In the genomic region with DNA sequence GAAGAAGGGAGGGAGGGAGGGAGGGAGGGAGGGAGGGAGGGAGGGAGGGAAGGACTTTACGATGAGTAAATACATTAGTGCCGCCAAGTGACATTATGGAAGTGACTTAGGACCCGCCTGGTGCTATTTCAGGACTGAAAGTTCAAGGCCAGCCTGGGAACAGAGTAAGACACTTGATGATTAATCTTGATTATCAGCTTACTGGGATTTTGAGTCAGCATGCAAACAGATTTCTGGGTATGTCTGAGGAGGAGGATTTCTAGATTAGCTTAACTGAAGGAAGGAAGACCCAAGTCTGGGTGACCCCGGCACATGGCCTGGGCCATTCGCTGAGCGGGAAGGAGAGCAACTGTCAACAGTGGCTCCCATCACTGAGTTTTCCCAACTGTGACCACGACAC, we compare ENCODE assay signal across 25 mouse cellular contexts. TPM values are rescaled to one million over a fixed set of nuclear protein-coding genes. Genes with fewer than 3 reads are reported as not detected.
"Had no signal": no experiment of that assay in that cellular context is flagged by ENCODE, and none has a peak within 500 bp of the region (broad histone marks: within the 10 kb centered on the region; RNA-seq: fewer than 3 reads in every experiment).

No protein-coding gene starts in this region.

- ATAC-seq: midbrain, embryonic 15.5 days had no signal

- DNase-seq: kidney, adult 8-10 months; kidney, postnatal 10 days; kidney, postnatal 36 days; layer of hippocampus, postnatal 36 days; liver, embryonic 13.5 days; lung, adult 2 months; lung, postnatal 14 days; lung, postnatal 4 days; right cerebral cortex, adult 18-20 months; right cerebral cortex, postnatal 14 days; right cerebral cortex, postnatal 4 days; thymus, adult 2 months; thymus, postnatal 14 days; thymus, postnatal 4 days had no signal

- H3K9ac ChIP-seq: kidney, embryonic 15.5 days; liver, embryonic 13.5 days; midbrain, embryonic 15.5 days; neural tube, embryonic 12.5 days; neural tube, embryonic 15.5 days had no signal

- H3K36me3 ChIP-seq: midbrain, embryonic 15.5 days had no signal

- H3K4me3 ChIP-seq: kidney, embryonic 15.5 days; left cerebral cortex, adult 2 months; liver, embryonic 13.5 days; midbrain, embryonic 15.5 days; neural tube, embryonic 12.5 days; neural tube, embryonic 15.5 days had no signal

- H3K4me1 ChIP-seq: liver, embryonic 13.5 days; midbrain, embryonic 15.5 days; neural tube, embryonic 12.5 days; neural tube, embryonic 15.5 days had no signal

- H3K27ac ChIP-seq: kidney, embryonic 15.5 days; left cerebral cortex, adult 2 months; liver, embryonic 13.5 days; midbrain, embryonic 15.5 days; neural tube, embryonic 12.5 days; neural tube, embryonic 15.5 days; stomach, postnatal 0 days had no signal

- H3K27me3 ChIP-seq: kidney, embryonic 15.5 days; liver, embryonic 13.5 days; neural tube, embryonic 12.5 days; neural tube, embryonic 15.5 days had no signal

- H3K4me2 ChIP-seq: kidney, embryonic 15.5 days; liver, embryonic 13.5 days; midbrain, embryonic 11.5 days; midbrain, embryonic 15.5 days; neural tube, embryonic 12.5 days; neural tube, embryonic 15.5 days had no signal

- H3K9me3 ChIP-seq: kidney, embryonic 15.5 days; liver, embryonic 13.5 days; midbrain, embryonic 15.5 days; neural tube, embryonic 12.5 days; neural tube, embryonic 15.5 days had no signal

RNA-seq across cellular contexts. Expression of gene Dusp18, which starts 25.4 kb away (rescaled TPM):
- total RNA-seq: megakaryocyte-erythroid progenitor cell, adult 5-6 weeks had no signal

RNA-seq across cellular contexts. Expression of gene 4921536K21Rik, which starts 25.6 kb away (rescaled TPM):
- total RNA-seq: liver, adult 2 months; megakaryocyte progenitor cell, adult 5-6 weeks had no signal
- polyA plus RNA-seq: liver, adult 2 months; liver, embryonic 13.5 days; liver, embryonic 16.5 days had no signal
